Mouse (Mus musculus) CH12.LX (cell line): Measurements from ENCODE around the gene Atg16l1. TPM values are rescaled to one million over a fixed set of nuclear protein-coding genes. Genes with fewer than 3 reads are reported as not detected.

Source experiments
- DNase-seq: peaks from one replicate; pipeline ENCODE4 v3.0.0-alpha.2; 2013; ENCODE audit errors: extremely low read depth
- H3K27ac ChIP-seq: 2 replicates; pipeline ENCODE4 v1.5.1; 2012; ENCODE audit warnings: low read depth, mild to moderate bottlenecking, control low read depth, moderate library complexity; ENCODE audit not compliant: insufficient read depth
- H3K27me3 ChIP-seq: replicated peaks from 2 replicates; pipeline ENCODE3; 2012; ENCODE audit warnings: inconsistent platforms
- H3K36me3 ChIP-seq, 2 experiments: replicated peaks in 1 of 2; 2 replicates each; pipeline versions ENCODE3 to v1.6.1; 2012; ENCODE audit warnings: inconsistent platforms in 1 of 2, low read length in 1 of 2, mild to moderate bottlenecking in 1 of 2, mixed read lengths in 1 of 2, moderate library complexity in 1 of 2; ENCODE audit not compliant: control insufficient read depth in 1 of 2, insufficient read depth in 1 of 2
- H3K4me1 ChIP-seq, 2 experiments: 2 replicates each; pipeline ENCODE4 v1.6.1; 2012; ENCODE audit warnings: inconsistent platforms in 1 of 2, moderate library complexity in 1 of 2; ENCODE audit not compliant: insufficient read depth in 2 of 2, control insufficient read depth in 1 of 2
- H3K4me2 ChIP-seq: 2 replicates; pipeline ENCODE4 v1.6.1; 2012; ENCODE audit warnings: low read depth, mild to moderate bottlenecking, control low read depth; ENCODE audit not compliant: poor library complexity, insufficient read depth, severe bottlenecking
- H3K4me3 ChIP-seq, 3 experiments: fragments of 150-350 bp in 1 of 3; sonication (generic) in 1 of 3; replicated peaks in 1 of 3; 2 replicates each; pipeline versions ENCODE3 to v1.5.1; 2011 to 2012; ENCODE audit warnings: low read depth in 2 of 3, low read length in 2 of 3, mild to moderate bottlenecking in 2 of 3, moderate library complexity in 2 of 3, control low read depth in 1 of 3, improper control_type of control experiment in 1 of 3, inconsistent platforms in 1 of 3, mixed read lengths in 1 of 3; ENCODE audit not compliant: poor library complexity in 1 of 3
- H3K79me2 ChIP-seq: replicated peaks from 2 replicates; pipeline ENCODE4 v1.6.1; 2012; ENCODE audit warnings: mild to moderate bottlenecking, moderate library complexity; ENCODE audit not compliant: control insufficient read depth, poor library complexity, insufficient read depth, severe bottlenecking; ENCODE audit errors: extremely low read depth
- H3K9ac ChIP-seq: 2 replicates; pipeline ENCODE4 v1.6.1; 2012; ENCODE audit warnings: low read depth, mild to moderate bottlenecking, control low read depth, moderate library complexity; ENCODE audit not compliant: insufficient read depth
- H3K9me3 ChIP-seq: replicated peaks from 2 replicates; pipeline ENCODE3; 2012; ENCODE audit warnings: low read length, inconsistent platforms, mixed read lengths
- BHLHE40 ChIP-seq: IDR thresholded peaks from 2 replicates; pipeline ENCODE4 v1.6.1; 2011; ENCODE audit warnings: mild to moderate bottlenecking, low read depth, low read length, improper control_type of control experiment
- CTCF ChIP-seq, 2 experiments: IDR thresholded peaks in 1 of 2; conservative IDR thresholded peaks in 1 of 2; 2 replicates each; pipeline ENCODE4 v1.5.1; 2011 to 2012; ENCODE audit warnings: low read depth in 2 of 2, low read length in 2 of 2, improper control_type of control experiment in 1 of 2, inconsistent platforms in 1 of 2, mild to moderate bottlenecking in 1 of 2, moderate library complexity in 1 of 2
- GABPA ChIP-seq: IDR thresholded peaks from 2 replicates; pipeline ENCODE4 v1.6.1; 2012; ENCODE audit warnings: low read depth, low read length, improper control_type of control experiment, inconsistent platforms; ENCODE audit not compliant: insufficient replicate concordance
- JUND ChIP-seq: conservative IDR thresholded peaks from 2 replicates; pipeline ENCODE4 v1.6.1; 2011; ENCODE audit warnings: low read depth, low read length, improper control_type of control experiment
- MAFK ChIP-seq: IDR thresholded peaks from 2 replicates; pipeline ENCODE4 v1.6.1; 2011; ENCODE audit warnings: low read length, improper control_type of control experiment; ENCODE audit not compliant: insufficient replicate concordance
- MAZ ChIP-seq: IDR thresholded peaks from 2 replicates; pipeline ENCODE4 v1.6.1; 2012; ENCODE audit warnings: low read depth, mild to moderate bottlenecking, inconsistent platforms, low read length, improper control_type of control experiment, moderate library complexity
- MEF2A ChIP-seq: IDR thresholded peaks from 2 replicates; pipeline ENCODE4 v1.6.1; 2014; ENCODE audit warnings: low read depth, mild to moderate bottlenecking, inconsistent platforms, low read length, improper control_type of control experiment, borderline replicate concordance
- MXI1 ChIP-seq: IDR thresholded peaks from 2 replicates; pipeline ENCODE4 v1.6.1; 2011; ENCODE audit warnings: mild to moderate bottlenecking, low read depth, low read length, improper control_type of control experiment
- MYC ChIP-seq: IDR thresholded peaks from 2 replicates; pipeline ENCODE4 v1.6.1; 2011; ENCODE audit warnings: low read depth, mild to moderate bottlenecking, improper control_type of control experiment, low read length
- NELFE ChIP-seq: IDR thresholded peaks from 2 replicates; pipeline ENCODE4 v1.6.1; 2011; ENCODE audit warnings: low read depth, low read length, improper control_type of control experiment
- NRF1 ChIP-seq: IDR thresholded peaks from 2 replicates; pipeline ENCODE4 v1.6.1; 2014; ENCODE audit warnings: low read depth, mild to moderate bottlenecking, inconsistent platforms, low read length, improper control_type of control experiment, moderate library complexity
- PAX5 ChIP-seq: IDR thresholded peaks from 2 replicates; pipeline ENCODE4 v1.6.1; 2012; ENCODE audit warnings: low read length, inconsistent platforms, mixed read lengths
- POLR2A ChIP-seq: IDR thresholded peaks from 2 replicates; pipeline ENCODE4 v1.6.1; 2011; ENCODE audit warnings: low read depth, mild to moderate bottlenecking, improper control_type of control experiment, low read length
- RAD21 ChIP-seq: IDR thresholded peaks from 2 replicates; pipeline ENCODE4 v1.6.1; 2011; ENCODE audit warnings: low read depth, mild to moderate bottlenecking, low read length, improper control_type of control experiment, moderate library complexity
- TCF12 ChIP-seq: IDR thresholded peaks from 2 replicates; pipeline ENCODE4 v1.6.1; 2014; ENCODE audit warnings: low read depth, mild to moderate bottlenecking, inconsistent platforms, low read length, improper control_type of control experiment
- UBTF ChIP-seq: IDR thresholded peaks from 2 replicates; pipeline ENCODE4 v1.6.1; 2012; ENCODE audit warnings: low read depth, mild to moderate bottlenecking, inconsistent platforms, low read length, improper control_type of control experiment, moderate library complexity
- USF1 ChIP-seq: IDR thresholded peaks from 2 replicates; pipeline ENCODE4 v1.6.1; 2014; ENCODE audit warnings: low read depth, mild to moderate bottlenecking, inconsistent platforms, low read length, improper control_type of control experiment
- USF2 ChIP-seq: conservative IDR thresholded peaks from 2 replicates; pipeline ENCODE4 v1.6.1; 2011; ENCODE audit warnings: low read depth, low read length, improper control_type of control experiment
- ZMIZ1 ChIP-seq: IDR thresholded peaks from 2 replicates; pipeline ENCODE4 v1.6.1; 2012; ENCODE audit warnings: low read depth, mild to moderate bottlenecking, inconsistent platforms, low read length, improper control_type of control experiment
- dilution Hi-C: fragments of 300-500 bp; cut with MboI; formaldehyde crosslinking; loops from 2 replicates; pipeline ENCODE4 v1.14.3; 2020; ENCODE audit warnings: low sequenced_read_pairs; ENCODE audit not compliant: extremely low pct_unique_long_range_greater_than_20kb, extremely low pct_ligation_motif_present
- in situ Hi-C: fragments of 300-500 bp; cut with MboI; formaldehyde crosslinking; loops from 3 replicates; pipeline ENCODE4 v1.14.3; 2019; ENCODE audit warnings: low sequenced_read_pairs, low pct_ligation_motif_present, low pct_unique_long_range_greater_than_20kb, mixed read lengths
- polyA plus RNA-seq: library from polyadenylated mRNA; unstranded; fragments of >175 nt; gene quantifications from 2 replicates; pipeline ENCODE4 v1.2.1, GENCODE M21; 2012; ENCODE audit warnings: low read depth; ENCODE audit not compliant: insufficient read length
- total RNA-seq, 2 experiments: library from RNA; depleted of rRNA; stranded (reverse); fragments of 300-350 nt in 1 of 2; fragments of >200 nt in 1 of 2; gene quantifications; 2 replicates each; pipeline ENCODE4 v1.2.3; 2012 to 2014

Atg16l1 gene
- total and polyA plus RNA-seq, 3 experiments = 19.9 to 21.6 (median 19.9) TPM

- Histone ChIP-seq H3K79me2 (no peaks in the 10 kb centered on the region), H3K9me3 (no peaks in the 10 kb centered on the region), H3K27me3 (no peaks in the 10 kb centered on the region), H3K4me3 (no peak overlapping the region), H3K4me1 (no peaks in the 10 kb centered on the region), H3K9ac (no peak overlapping the region), H3K4me2 (no peak overlapping the region), H3K36me3 (peaks cover 73 to 88% of the 10 kb centered on the region in 2 experiments), H3K27ac (no peak overlapping the region)
- no peak for DNase-seq
- in situ Hi-C loops = no loop called here
- TF ChIP-seq USF1 (no peak), MAZ (no peak), POLR2A (no peak), MEF2A (no peak), ZMIZ1 (no peak), NELFE (no peak), MAFK (no peak), RAD21 (no peak), USF2 (no peak), JUND (no peak), PAX5 (no peak), NRF1 (no peak), MYC (no peak), BHLHE40 (no peak), UBTF (no peak), MXI1 (no peak), TCF12 (no peak)
- dilution Hi-C loops = no loop called here
Observed at GRCm38 (mm10) chr1:87785703-87786102, 30.0 kb downstream of the Atg16l1 start.

GRCm38 (mm10) chr1:87786251-87786650 is 30.6 kb downstream of the Atg16l1 start:
- DNase-seq = no peak
- TF ChIP-seq CTCF (conservative IDR thresholded peaks at IDR 0.05 in 1 of 2, IDR thresholded peaks at IDR 0.05 in 1 of 2; ENCODE audit: low read depth in 2 of 2, low read length in 2 of 2) (no peak), MAZ (no peak), MYC (no peak), MEF2A (no peak), GABPA (no peak)
- Histone ChIP-seq H3K9ac (no peak overlapping the region), H3K27me3 (no peaks in the 10 kb centered on the region), H3K4me3 (no peak overlapping the region), H3K4me2 (no peak overlapping the region), H3K27ac (no peak overlapping the region), H3K36me3 (peaks cover 73 to 88% of the 10 kb centered on the region in 2 experiments), H3K79me2 (no peaks in the 10 kb centered on the region), H3K4me1 (no peaks in the 10 kb centered on the region), H3K9me3 (no peaks in the 10 kb centered on the region)
- dilution Hi-C loops = no loop called here
- in situ Hi-C loops = no loop called here
